Comparison of ENCODE assay signal across 20 mouse cellular contexts in the genomic region with DNA sequence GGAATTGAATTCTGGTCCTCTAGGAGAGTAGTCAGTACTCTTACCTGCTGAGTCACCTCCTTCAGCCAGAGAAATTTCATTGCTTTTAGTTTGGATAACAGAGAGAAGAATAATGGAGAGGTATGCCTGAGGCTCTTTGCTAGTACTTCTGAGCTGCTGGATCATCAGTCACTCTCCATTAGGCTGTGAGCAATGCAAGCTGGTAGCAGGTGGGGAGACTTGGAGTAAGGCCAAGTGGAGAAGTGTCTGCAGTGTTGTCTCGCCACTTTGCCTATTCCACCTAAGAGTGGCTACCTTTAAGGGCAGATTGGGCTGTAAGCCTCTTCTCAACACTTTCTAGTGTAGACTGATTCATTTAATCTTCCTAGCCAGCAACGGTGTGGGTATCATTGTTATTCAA.
DNase-seq lines count a peak whose midpoint lies in the region; ATAC-seq and TF ChIP-seq lines count a peak whose summit lies in the region.
"Had no signal": no experiment of that assay in that cellular context is flagged by ENCODE, and none has a peak within 500 bp of the region (broad histone marks: within the 10 kb centered on the region; RNA-seq: fewer than 3 reads in every experiment).

No protein-coding gene starts in this region.

- no peaks in the 10 kb centered on the region for H3K27me3 ChIP-seq in embryonic facial prominence, embryonic 14.5 days (replicated peaks; ENCODE audit: control insufficient read depth, insufficient read depth, low read length)
- peaks cover 10% of the 10 kb centered on the region for H3K27me3 ChIP-seq in embryonic facial prominence, embryonic 10.5 days (replicated peaks; ENCODE audit: low read depth, poor library complexity, severe bottlenecking)
- H3K27me3 ChIP-seq in midbrain, embryonic 14.5 days (ENCODE audit: control insufficient read depth, insufficient read depth, low read length) = no peaks in the 10 kb centered on the region
- 0 out of 2 replicates have a peak, but pooled peaks cover 2% of the 10 kb centered on the region for H3K27me3 ChIP-seq in midbrain, embryonic 10.5 days (ENCODE audit: low read depth, poor library complexity, severe bottlenecking)
- H3K27me3 ChIP-seq: forebrain, embryonic 15.5 days; intestine, embryonic 15.5 days had no signal

- H3K9me3 ChIP-seq in embryonic facial prominence, embryonic 14.5 days (ENCODE audit: control insufficient read depth, low read length) = no peaks in the 10 kb centered on the region
- H3K9me3 ChIP-seq in embryonic facial prominence, embryonic 10.5 days = no peaks in the 10 kb centered on the region
- no peaks in the 10 kb centered on the region for H3K9me3 ChIP-seq in midbrain, embryonic 14.5 days (ENCODE audit: control insufficient read depth, low read length)
- H3K9me3 ChIP-seq in midbrain, embryonic 10.5 days (replicated peaks) = no peaks in the 10 kb centered on the region
- H3K9me3 ChIP-seq: embryonic facial prominence, embryonic 13.5 days; forebrain, embryonic 15.5 days; intestine, embryonic 15.5 days had no signal

- no peaks in the 10 kb centered on the region for H3K4me1 ChIP-seq in embryonic facial prominence, embryonic 14.5 days (ENCODE audit: control insufficient read depth, insufficient read depth, low read length)
- H3K4me1 ChIP-seq in embryonic facial prominence, embryonic 10.5 days = peaks cover 18% of the 10 kb centered on the region
- H3K4me1 ChIP-seq in midbrain, embryonic 14.5 days (ENCODE audit: control insufficient read depth, insufficient read depth, low read length) = peaks cover 17% of the 10 kb centered on the region
- peaks cover 26% of the 10 kb centered on the region for H3K4me1 ChIP-seq in midbrain, embryonic 10.5 days

- no peak overlapping the region for H3K4me2 ChIP-seq in embryonic facial prominence, embryonic 14.5 days (ENCODE audit: low read depth, low read length)
- no peak overlapping the region for H3K4me2 ChIP-seq in midbrain, embryonic 14.5 days (ENCODE audit: low read length)
- H3K4me2 ChIP-seq: embryonic facial prominence, embryonic 13.5 days; forebrain, embryonic 15.5 days; heart, embryonic 11.5 days; intestine, embryonic 15.5 days had no signal

- no peak overlapping the region for H3K4me3 ChIP-seq in embryonic facial prominence, embryonic 14.5 days (ENCODE audit: low read depth, low read length)
- H3K4me3 ChIP-seq in embryonic facial prominence, embryonic 10.5 days = no peak overlapping the region
- H3K4me3 ChIP-seq in midbrain, embryonic 14.5 days (replicated peaks; ENCODE audit: low read depth, low read length) = no peak overlapping the region
- no peak overlapping the region for H3K4me3 ChIP-seq in midbrain, embryonic 10.5 days
- H3K4me3 ChIP-seq in gastrocnemius, adult 2 months = no peak overlapping the region
- H3K4me3 ChIP-seq: embryonic facial prominence, embryonic 13.5 days; forebrain, embryonic 15.5 days; intestine, embryonic 15.5 days had no signal

- no peaks in the 10 kb centered on the region for H3K36me3 ChIP-seq in embryonic facial prominence, embryonic 14.5 days (ENCODE audit: control insufficient read depth, insufficient read depth, low read length)
- no peaks in the 10 kb centered on the region for H3K36me3 ChIP-seq in embryonic facial prominence, embryonic 10.5 days (replicated peaks)
- no peaks in the 10 kb centered on the region for H3K36me3 ChIP-seq in midbrain, embryonic 14.5 days (ENCODE audit: control insufficient read depth, insufficient read depth, low read length)
- no peaks in the 10 kb centered on the region for H3K36me3 ChIP-seq in midbrain, embryonic 10.5 days
- H3K36me3 ChIP-seq: embryonic facial prominence, embryonic 13.5 days; forebrain, embryonic 15.5 days; intestine, embryonic 15.5 days had no signal

- H3K27ac ChIP-seq in embryonic facial prominence, embryonic 14.5 days (replicated peaks; ENCODE audit: low read depth, low read length) = no peak overlapping the region
- H3K27ac ChIP-seq in embryonic facial prominence, embryonic 10.5 days (replicated peaks) = no peak overlapping the region
- H3K27ac ChIP-seq in midbrain, embryonic 14.5 days (replicated peaks; ENCODE audit: low read depth, low read length) = no peak overlapping the region
- H3K27ac ChIP-seq in midbrain, embryonic 10.5 days (replicated peaks) = no peak overlapping the region
- H3K27ac ChIP-seq in gastrocnemius, adult 2 months = no peak overlapping the region
- H3K27ac ChIP-seq: embryonic facial prominence, embryonic 13.5 days; forebrain, embryonic 15.5 days; intestine, embryonic 15.5 days; macrophage had no signal

- ATAC-seq in embryonic facial prominence, embryonic 14.5 days (ENCODE audit: low read depth) = no peak
- no peak for ATAC-seq in midbrain, embryonic 14.5 days (ENCODE audit: low FRiP score, low TSS enrichment)
- ATAC-seq: CD4-positive, CD25-positive, alpha-beta regulatory T cell, adult 4 months; forebrain, embryonic 15.5 days; intestine, embryonic 15.5 days; liver, postnatal 0 days; lung, postnatal 0 days had no signal

- 88% methylated on average over 2 of the region's 2 CpGs for WGBS in embryonic facial prominence, embryonic 14.5 days
- WGBS in embryonic facial prominence, embryonic 10.5 days = 85% methylated on average over 2 of the region's 2 CpGs
- WGBS in midbrain, embryonic 14.5 days = 68% methylated on average over 2 of the region's 2 CpGs
- WGBS in midbrain, embryonic 10.5 days = 79% methylated on average over 2 of the region's 2 CpGs

- no peak for TF ChIP-seq POLR2A in brain, embryonic 14.5 days (IDR thresholded peaks at IDR 0.05; ENCODE audit: borderline replicate concordance, extremely low read depth, insufficient read depth, insufficient read length, poor library complexity, severe bottlenecking)

- intact Hi-C loops in gastrocnemius, adult 2 months (cut with DNase I) = no loop called here

- H3K9ac ChIP-seq in embryonic facial prominence, embryonic 14.5 days (ENCODE audit: low read depth, low read length) = no peak overlapping the region
- no peak overlapping the region for H3K9ac ChIP-seq in midbrain, embryonic 14.5 days (replicated peaks; ENCODE audit: low read length)
- H3K9ac ChIP-seq: embryonic facial prominence, embryonic 13.5 days; forebrain, embryonic 15.5 days; intestine, embryonic 15.5 days; liver, postnatal 0 days had no signal

- DNase-seq in embryonic facial prominence, embryonic 14.5 days (ENCODE audit: low spot score) = peak; percentile 46
- DNase-seq in embryonic facial prominence, embryonic 10.5 days (ENCODE audit: low spot score) = no peak
- DNase-seq in midbrain, embryonic 14.5 days = peak; percentile 52
- no peak for DNase-seq in midbrain, embryonic 10.5 days (ENCODE audit: low spot score)
- DNase-seq in brain, embryonic 14.5 days (ENCODE audit: low read depth) = peak; percentile 63
- DNase-seq in cerebellum, postnatal 10 days = peak; percentile 84 to 85
- no peak for DNase-seq in gastrocnemius, adult 2 months
- DNase-seq in right cerebral cortex, postnatal 4 days = no peak
- DNase-seq: gastrocnemius, postnatal 10 days; kidney, adult 8-10 months; kidney, postnatal 14 days; liver, postnatal 0 days; thymus, postnatal 25 days had no signal

- TF ChIP-seq CTCF in brain, embryonic 14.5 days (IDR thresholded peaks at IDR 0.05; ENCODE audit: borderline replicate concordance, extremely low read depth, insufficient read depth, insufficient read length) = no peak
- no peak for TF ChIP-seq CTCF in gastrocnemius, adult 2 months (IDR thresholded peaks at IDR 0.05)

Comparison
In these comparisons a context has a peak if more than half of its experiments do, and no peak if none do; other contexts are left out.
1. DNase-seq: peak in embryonic facial prominence, embryonic 14.5 days (single experiment), midbrain, embryonic 14.5 days (single experiment), brain, embryonic 14.5 days (single experiment) and cerebellum, postnatal 10 days (2 of 2); none in embryonic facial prominence, embryonic 10.5 days (single experiment), midbrain, embryonic 10.5 days (single experiment), gastrocnemius, adult 2 months (single experiment) and right cerebral cortex, postnatal 4 days (single experiment).